Mouse (Mus musculus): ENCODE measurements around the gene Ptprg.

Gene Ptprg

GRCm38 (mm10) chr14:11617362-11617761 lies 64.0 kb downstream of the Ptprg start:
- H3K4me1 ChIP-seq (replicated peaks; ENCODE audit: low read depth, low read length), result peaks cover 21% of the 10 kb centered on the region
- H3K9me3 ChIP-seq (ENCODE audit: low read length), result peaks cover 22% of the 10 kb centered on the region
- H3K27me3 ChIP-seq (ENCODE audit: insufficient read depth, low read length), result no peaks in the 10 kb centered on the region
- H3K4me3 ChIP-seq (replicated peaks; ENCODE audit: low read length), result no peak overlapping the region
- TF ChIP-seq POU5F1 (IDR thresholded peaks at IDR 0.05; ENCODE audit: borderline replicate concordance, low read length) (no peak), CTCF (conservative IDR thresholded peaks at IDR 0.05; ENCODE audit: low read length) (no peak), NANOG (IDR thresholded peaks at IDR 0.05; ENCODE audit: borderline replicate concordance, low read length) (no peak)
- no peaks in the 10 kb centered on the region for H3K36me3 ChIP-seq (ENCODE audit: insufficient read depth, low read length)

GRCm38 (mm10) chr14:11618140-11618705 lies 64.9 kb downstream of the Ptprg start:
- H3K27me3 ChIP-seq (ENCODE audit: insufficient read depth, low read length), result no peaks in the 10 kb centered on the region
- peaks cover 24% of the 10 kb centered on the region for H3K4me1 ChIP-seq (replicated peaks; ENCODE audit: low read depth, low read length)
- H3K4me3 ChIP-seq (replicated peaks; ENCODE audit: low read length), result no peak overlapping the region
- TF ChIP-seq CTCF (conservative IDR thresholded peaks at IDR 0.05; ENCODE audit: low read length) (no peak), NANOG (IDR thresholded peaks at IDR 0.05; ENCODE audit: borderline replicate concordance, low read length) (no peak), POU5F1 (IDR thresholded peaks at IDR 0.05; ENCODE audit: borderline replicate concordance, low read length) (no peak)
- H3K36me3 ChIP-seq (ENCODE audit: insufficient read depth, low read length), result no peaks in the 10 kb centered on the region
- H3K9me3 ChIP-seq (ENCODE audit: low read length), result peaks cover 24% of the 10 kb centered on the region

- Histone ChIP-seq H3K9me3 (ENCODE audit: low read length) (peaks cover 24% of the 10 kb centered on the region), H3K4me3 (replicated peaks; ENCODE audit: low read length) (no peak overlapping the region), H3K4me1 (replicated peaks; ENCODE audit: low read depth, low read length) (peaks cover 38% of the 10 kb centered on the region), H3K36me3 (ENCODE audit: insufficient read depth, low read length) (no peaks in the 10 kb centered on the region), H3K27me3 (ENCODE audit: insufficient read depth, low read length) (no peaks in the 10 kb centered on the region)
- TF ChIP-seq NANOG (IDR thresholded peaks at IDR 0.05; ENCODE audit: borderline replicate concordance, low read length), result no peak
- TF ChIP-seq CTCF (conservative IDR thresholded peaks at IDR 0.05; ENCODE audit: low read length), result no peak
- TF ChIP-seq POU5F1 (IDR thresholded peaks at IDR 0.05; ENCODE audit: borderline replicate concordance, low read length), result no peak
Measured at GRCm38 (mm10) chr14:11619606-11620005, 66.3 kb downstream of the Ptprg start.

GRCm38 (mm10) chr14:11620314-11620713 lies 67.0 kb downstream of the Ptprg start:
- TF ChIP-seq POU5F1 (IDR thresholded peaks at IDR 0.05; ENCODE audit: borderline replicate concordance, low read length), result no peak
- TF ChIP-seq CTCF (conservative IDR thresholded peaks at IDR 0.05; ENCODE audit: low read length), result no peak
- TF ChIP-seq NANOG (IDR thresholded peaks at IDR 0.05; ENCODE audit: borderline replicate concordance, low read length), result no peak
- Histone ChIP-seq H3K27me3 (ENCODE audit: insufficient read depth, low read length) (no peaks in the 10 kb centered on the region), H3K4me3 (replicated peaks; ENCODE audit: low read length) (no peak overlapping the region), H3K4me1 (replicated peaks; ENCODE audit: low read depth, low read length) (peaks cover 42% of the 10 kb centered on the region), H3K9me3 (ENCODE audit: low read length) (peaks cover 24% of the 10 kb centered on the region), H3K36me3 (ENCODE audit: insufficient read depth, low read length) (no peaks in the 10 kb centered on the region)

- TF ChIP-seq POU5F1 (IDR thresholded peaks at IDR 0.05; ENCODE audit: borderline replicate concordance, low read length) (no peak), NANOG (IDR thresholded peaks at IDR 0.05; ENCODE audit: borderline replicate concordance, low read length) (no peak)
- Histone ChIP-seq H3K36me3 (ENCODE audit: insufficient read depth, low read length) (no peaks in the 10 kb centered on the region), H3K27me3 (ENCODE audit: insufficient read depth, low read length) (no peaks in the 10 kb centered on the region), H3K9me3 (ENCODE audit: low read length) (peaks cover 24% of the 10 kb centered on the region), H3K4me1 (replicated peaks; ENCODE audit: low read depth, low read length) (peaks cover 42% of the 10 kb centered on the region), H3K4me3 (replicated peaks; ENCODE audit: low read length) (no peak overlapping the region)
Measured at GRCm38 (mm10) chr14:11620962-11621568, 67.7 kb downstream of the Ptprg start.

- H3K27me3 ChIP-seq (ENCODE audit: insufficient read depth, low read length), result no peaks in the 10 kb centered on the region
- H3K36me3 ChIP-seq (ENCODE audit: insufficient read depth, low read length), result no peaks in the 10 kb centered on the region
- H3K4me1 ChIP-seq (replicated peaks; ENCODE audit: low read depth, low read length), result peaks cover 42% of the 10 kb centered on the region
- TF ChIP-seq NANOG (IDR thresholded peaks at IDR 0.05; ENCODE audit: borderline replicate concordance, low read length), result no peak
- no peak for TF ChIP-seq CTCF (conservative IDR thresholded peaks at IDR 0.05; ENCODE audit: low read length)
- no peak for TF ChIP-seq POU5F1 (IDR thresholded peaks at IDR 0.05; ENCODE audit: borderline replicate concordance, low read length)
- peaks cover 24% of the 10 kb centered on the region for H3K9me3 ChIP-seq (ENCODE audit: low read length)
- H3K4me3 ChIP-seq (replicated peaks; ENCODE audit: low read length), result no peak overlapping the region
Measured at GRCm38 (mm10) chr14:11623576-11623975, 70.2 kb downstream of the Ptprg start.

GRCm38 (mm10) chr14:11630736-11631135 lies 77.4 kb downstream of the Ptprg start:
- peaks cover 19% of the 10 kb centered on the region for H3K4me1 ChIP-seq (replicated peaks; ENCODE audit: low read depth, low read length)
- no peaks in the 10 kb centered on the region for H3K9me3 ChIP-seq (ENCODE audit: low read length)
- no peaks in the 10 kb centered on the region for H3K36me3 ChIP-seq (ENCODE audit: insufficient read depth, low read length)
- TF ChIP-seq NANOG (IDR thresholded peaks at IDR 0.05; ENCODE audit: borderline replicate concordance, low read length), result no peak
- no peaks in the 10 kb centered on the region for H3K27me3 ChIP-seq (ENCODE audit: insufficient read depth, low read length)
- H3K4me3 ChIP-seq (replicated peaks; ENCODE audit: low read length), result no peak overlapping the region

- peaks cover 22% of the 10 kb centered on the region for H3K4me1 ChIP-seq (replicated peaks; ENCODE audit: low read depth, low read length)
- no peaks in the 10 kb centered on the region for H3K27me3 ChIP-seq (ENCODE audit: insufficient read depth, low read length)
- H3K4me3 ChIP-seq (replicated peaks; ENCODE audit: low read length), result no peak overlapping the region
- H3K36me3 ChIP-seq (ENCODE audit: insufficient read depth, low read length), result no peaks in the 10 kb centered on the region
- no peaks in the 10 kb centered on the region for H3K9me3 ChIP-seq (ENCODE audit: low read length)
- no peak for TF ChIP-seq NANOG (IDR thresholded peaks at IDR 0.05; ENCODE audit: borderline replicate concordance, low read length)
- no peak for TF ChIP-seq POU5F1 (IDR thresholded peaks at IDR 0.05; ENCODE audit: borderline replicate concordance, low read length)
- TF ChIP-seq CTCF (conservative IDR thresholded peaks at IDR 0.05; ENCODE audit: low read length), result no peak
Measured at GRCm38 (mm10) chr14:11631505-11631904, 78.2 kb downstream of the Ptprg start.

GRCm38 (mm10) chr14:11637673-11638072 lies 84.3 kb downstream of the Ptprg start:
- no peak overlapping the region for H3K4me3 ChIP-seq (replicated peaks; ENCODE audit: low read length)
- TF ChIP-seq NANOG (IDR thresholded peaks at IDR 0.05; ENCODE audit: borderline replicate concordance, low read length) (peak; percentile 60; the same call in 1 of the 2 replicates), CTCF (conservative IDR thresholded peaks at IDR 0.05; ENCODE audit: low read length) (no peak)
- H3K9me3 ChIP-seq (ENCODE audit: low read length), result no peaks in the 10 kb centered on the region
- H3K4me1 ChIP-seq (replicated peaks; ENCODE audit: low read depth, low read length), result peaks cover 35% of the 10 kb centered on the region
- H3K36me3 ChIP-seq (ENCODE audit: insufficient read depth, low read length), result no peaks in the 10 kb centered on the region
- H3K27me3 ChIP-seq (ENCODE audit: insufficient read depth, low read length), result no peaks in the 10 kb centered on the region

Measured in E14TG2a.4 (cell line).